Mouse (Mus musculus): ENCODE data around the gene Zfp428. TPM values are rescaled to one million over a fixed set of nuclear protein-coding genes. Genes with fewer than 3 reads are reported as not detected.
"Not testable (repeated sequence)": the region's sequence is repeated elsewhere in the genome, so short reads cannot be mapped to it uniquely, and the experiment has no call there.

The Zfp428 gene
- polyA plus RNA-seq, 1 experiment from 2014 or later = 28.2 TPM

DNA sequence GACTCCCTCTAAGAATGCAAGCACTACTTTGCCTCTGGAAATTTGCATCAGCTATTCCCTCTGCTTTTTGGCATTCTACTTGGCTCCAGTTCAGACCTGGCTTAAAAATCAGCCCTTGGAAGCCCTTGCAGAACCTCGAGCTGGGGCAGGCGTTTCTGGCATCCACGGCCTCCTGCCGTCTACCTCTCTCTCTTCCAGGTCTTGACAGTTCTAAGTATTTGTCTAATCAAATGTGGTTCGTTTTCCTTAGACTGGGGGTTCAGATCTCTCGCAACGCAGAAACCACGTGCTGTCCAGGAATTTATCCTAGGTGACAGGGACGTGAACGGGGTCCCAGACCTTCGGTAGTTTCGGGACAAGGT lies 349 bp upstream of the Zfp428 start:
- Histone ChIP-seq H3K9me3 (ENCODE audit: control insufficient read depth, low read length) (no peaks in the 10 kb centered on the region), H3K4me3 (ENCODE audit: control insufficient read depth in 1 of 2, insufficient read depth in 1 of 2, low read depth in 1 of 2, low read length in 2 of 2) (peak overlapping the region; percentile 64 to 70), H3K27me3 (ENCODE audit: control insufficient read depth, insufficient read depth, low read length) (peaks cover 27% of the 10 kb centered on the region), H3K27ac (replicated peaks in 1 of 2; ENCODE audit: control insufficient read depth in 1 of 2, insufficient read depth in 1 of 2, low read depth in 2 of 2, low read length in 2 of 2) (peak overlapping the region; percentile 89 to 99), H3K4me1 (ENCODE audit: control insufficient read depth in 2 of 2, insufficient read depth in 2 of 2, low read length in 2 of 2) (peaks cover 11 to 24% of the 10 kb centered on the region in 2 experiments), H3K4me2 (ENCODE audit: low read length) (peak overlapping the region; percentile 80), H3K36me3 (ENCODE audit: control insufficient read depth, insufficient read depth, low read length) (peaks cover 4% of the 10 kb centered on the region; the same call in 1 of the 2 replicates), H3K9ac (ENCODE audit: low read length) (peak overlapping the region; percentile 96)
- WGBS = under 1% methylated on average over 12 of the region's 12 CpGs
- no peak; the same call in 1 of the 2 replicates for ATAC-seq (ENCODE audit: insufficient number of reproducible peaks, insufficient read depth, low FRiP score, low read depth)

DNA sequence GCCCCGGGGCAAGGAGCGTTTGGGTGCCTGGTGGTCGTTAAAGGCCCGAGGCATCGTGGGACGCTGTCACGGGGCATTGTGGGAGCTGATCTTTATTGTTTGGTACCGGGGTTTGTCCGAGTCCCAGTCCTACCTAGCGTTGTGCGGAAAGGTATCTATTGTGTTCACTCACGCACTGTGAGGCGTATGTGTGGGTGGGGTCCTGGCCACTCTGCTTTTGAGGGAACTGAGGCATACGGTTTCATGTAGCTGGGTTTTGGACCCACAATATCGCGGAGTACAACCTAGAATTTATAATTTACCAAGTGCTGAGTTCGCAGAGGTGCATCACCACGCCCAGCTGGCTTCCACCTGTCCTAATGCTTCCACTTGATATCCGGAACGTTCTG lies 914 bp downstream of the Zfp428 start:
- no peak for ATAC-seq (ENCODE audit: insufficient number of reproducible peaks, insufficient read depth, low FRiP score, low read depth)
- WGBS = 2% methylated on average over 20 of the region's 20 CpGs

GRCm38 (mm10) chr7:24512355-24512754 lies 5.5 kb downstream of the Zfp428 start, which contains the start of gene AC161166.1:
AC161166.1 (minus strand) TSS chr7:24512455.
- WGBS = 91% methylated on average over 7 of the region's 7 CpGs
- no peak for ATAC-seq (ENCODE audit: insufficient number of reproducible peaks, insufficient read depth, low FRiP score, low read depth)
- H3K4me3 ChIP-seq (ENCODE audit: control insufficient read depth in 1 of 2, insufficient read depth in 1 of 2, low read depth in 1 of 2, low read length in 2 of 2) = no peak within 1 kb of the TSS

More for the DNA sequence above, 914 bp downstream of the Zfp428 start:
- peak overlapping the region; percentile 80 for H3K4me2 ChIP-seq (ENCODE audit: low read length)
- H3K27ac ChIP-seq (replicated peaks in 1 of 2; ENCODE audit: control insufficient read depth in 1 of 2, insufficient read depth in 1 of 2, low read depth in 2 of 2, low read length in 2 of 2) = peak overlapping the region; percentile 89 to 99
- no peaks in the 10 kb centered on the region for H3K9me3 ChIP-seq (ENCODE audit: control insufficient read depth, low read length)
- peaks cover 15% of the 10 kb centered on the region; the same call in 1 of the 2 replicates for H3K27me3 ChIP-seq (ENCODE audit: control insufficient read depth, insufficient read depth, low read length)
- H3K4me3 ChIP-seq (ENCODE audit: control insufficient read depth in 1 of 2, insufficient read depth in 1 of 2, low read depth in 1 of 2, low read length in 2 of 2) = peak overlapping the region; percentile 64 to 70
- peaks cover 11 to 24% of the 10 kb centered on the region in 2 experiments for H3K4me1 ChIP-seq (ENCODE audit: control insufficient read depth in 2 of 2, insufficient read depth in 2 of 2, low read length in 2 of 2)
- H3K9ac ChIP-seq (ENCODE audit: low read length) = peak overlapping the region; percentile 96
- H3K36me3 ChIP-seq (ENCODE audit: control insufficient read depth, insufficient read depth, low read length) = peaks cover 4% of the 10 kb centered on the region; the same call in 1 of the 2 replicates

GRCm38 (mm10) chr7:24516319-24516718 lies 9.5 kb downstream of the Zfp428 start:
- not testable (repeated sequence) for H3K4me2 ChIP-seq (ENCODE audit: low read length); H3K4me3 ChIP-seq (ENCODE audit: control insufficient read depth in 1 of 2, insufficient read depth in 1 of 2, low read depth in 1 of 2, low read length in 2 of 2); H3K27ac ChIP-seq (replicated peaks in 1 of 2; ENCODE audit: control insufficient read depth in 1 of 2, insufficient read depth in 1 of 2, low read depth in 2 of 2, low read length in 2 of 2); ATAC-seq (ENCODE audit: insufficient number of reproducible peaks, insufficient read depth, low FRiP score, low read depth); H3K9ac ChIP-seq (ENCODE audit: low read length); H3K4me1 ChIP-seq (ENCODE audit: control insufficient read depth in 2 of 2, insufficient read depth in 2 of 2, low read length in 2 of 2); H3K27me3 ChIP-seq (ENCODE audit: control insufficient read depth, insufficient read depth, low read length); H3K9me3 ChIP-seq (ENCODE audit: control insufficient read depth, low read length)
- 60% methylated on average over 8 of the region's 8 CpGs for whole genome bisulfite sequencing
- peaks cover 16% of the 10 kb centered on the region; the same call in 1 of the 2 replicates for H3K36me3 ChIP-seq (ENCODE audit: control insufficient read depth, insufficient read depth, low read length)

More at GRCm38 (mm10) chr7:24512355-24512754, 5.5 kb downstream of the Zfp428 start, which contains the start of gene AC161166.1:
- Histone ChIP-seq H3K27ac (replicated peaks in 1 of 2; ENCODE audit: control insufficient read depth in 1 of 2, insufficient read depth in 1 of 2, low read depth in 2 of 2, low read length in 2 of 2) (no peak within 1 kb of the TSS), H3K4me2 (ENCODE audit: low read length) (no peak within 1 kb of the TSS), H3K27me3 (ENCODE audit: control insufficient read depth, insufficient read depth, low read length) (no peaks in the 10 kb centered on the region), H3K4me1 (ENCODE audit: control insufficient read depth in 2 of 2, insufficient read depth in 2 of 2, low read length in 2 of 2) (no peaks in the 10 kb centered on the region), H3K9ac (ENCODE audit: low read length) (no peak within 1 kb of the TSS), H3K9me3 (ENCODE audit: control insufficient read depth, low read length) (no peaks in the 10 kb centered on the region), H3K36me3 (ENCODE audit: control insufficient read depth, insufficient read depth, low read length) (peaks cover 20% of the 10 kb centered on the region)

DNA sequence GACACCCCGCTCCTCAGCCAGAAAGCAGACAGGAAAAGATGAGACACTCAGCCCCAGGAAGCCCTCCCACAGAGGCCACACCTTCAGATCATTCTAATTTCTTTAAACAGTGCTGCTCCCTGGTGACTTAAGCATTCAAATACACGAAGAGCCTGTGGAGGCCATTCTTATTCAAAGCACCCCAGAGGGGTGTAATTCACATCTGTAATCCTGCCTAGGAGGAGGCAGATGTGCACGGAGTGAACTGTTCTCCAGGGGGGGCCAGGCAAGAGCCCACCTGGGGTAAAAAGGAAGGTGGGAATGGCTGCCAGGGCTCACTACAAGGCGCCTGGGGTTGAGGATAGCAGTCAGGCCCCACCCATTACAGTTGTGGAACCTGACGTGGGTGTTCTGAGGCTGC lies 10.3 kb downstream of the Zfp428 start:
- H3K36me3 ChIP-seq (ENCODE audit: control insufficient read depth, insufficient read depth, low read length) = peaks cover 16% of the 10 kb centered on the region; the same call in 1 of the 2 replicates
- no peak overlapping the region for H3K4me3 ChIP-seq (ENCODE audit: control insufficient read depth in 1 of 2, insufficient read depth in 1 of 2, low read depth in 1 of 2, low read length in 2 of 2)
- no peak overlapping the region for H3K4me2 ChIP-seq (ENCODE audit: low read length)
- no peak overlapping the region for H3K9ac ChIP-seq (ENCODE audit: low read length)
- no peaks in the 10 kb centered on the region for H3K27me3 ChIP-seq (ENCODE audit: control insufficient read depth, insufficient read depth, low read length)
- H3K4me1 ChIP-seq (ENCODE audit: control insufficient read depth in 2 of 2, insufficient read depth in 2 of 2, low read length in 2 of 2) = no peaks in the 10 kb centered on the region
- ATAC-seq (ENCODE audit: insufficient number of reproducible peaks, insufficient read depth, low FRiP score, low read depth) = no peak
- 46% methylated on average over 5 of the region's 5 CpGs for WGBS
- H3K9me3 ChIP-seq (ENCODE audit: control insufficient read depth, low read length) = no peaks in the 10 kb centered on the region
- no peak overlapping the region for H3K27ac ChIP-seq (replicated peaks in 1 of 2; ENCODE audit: control insufficient read depth in 1 of 2, insufficient read depth in 1 of 2, low read depth in 2 of 2, low read length in 2 of 2)

DNA sequence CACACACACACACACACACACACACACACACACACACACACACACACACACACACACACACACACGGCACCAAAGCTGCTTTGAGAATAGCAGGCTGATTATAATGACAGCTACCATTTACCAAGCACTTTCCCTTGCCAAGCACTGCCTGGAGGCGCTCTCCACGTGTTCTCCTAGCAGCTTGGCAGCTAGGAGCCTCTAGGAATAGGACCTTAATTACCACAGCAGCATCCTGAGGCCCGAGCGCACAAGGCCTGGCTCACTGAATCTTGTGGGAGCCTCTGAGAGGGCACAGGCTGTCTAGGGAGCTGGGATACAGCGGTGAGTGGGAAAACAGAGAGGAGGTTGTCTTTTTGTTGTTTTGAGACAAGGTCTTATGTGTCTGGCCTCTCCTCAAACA lies 10.8 kb downstream of the Zfp428 start:
- Histone ChIP-seq H3K4me2 (ENCODE audit: low read length) (no peak overlapping the region), H3K9ac (ENCODE audit: low read length) (no peak overlapping the region), H3K27me3 (ENCODE audit: control insufficient read depth, insufficient read depth, low read length) (no peaks in the 10 kb centered on the region), H3K4me1 (ENCODE audit: control insufficient read depth in 2 of 2, insufficient read depth in 2 of 2, low read length in 2 of 2) (no peaks in the 10 kb centered on the region), H3K9me3 (ENCODE audit: control insufficient read depth, low read length) (no peaks in the 10 kb centered on the region), H3K27ac (replicated peaks in 1 of 2; ENCODE audit: control insufficient read depth in 1 of 2, insufficient read depth in 1 of 2, low read depth in 2 of 2, low read length in 2 of 2) (no peak overlapping the region), H3K4me3 (ENCODE audit: control insufficient read depth in 1 of 2, insufficient read depth in 1 of 2, low read depth in 1 of 2, low read length in 2 of 2) (no peak overlapping the region), H3K36me3 (ENCODE audit: control insufficient read depth, insufficient read depth, low read length) (peaks cover 16% of the 10 kb centered on the region; the same call in 1 of the 2 replicates)
- no peak for ATAC-seq (ENCODE audit: insufficient number of reproducible peaks, insufficient read depth, low FRiP score, low read depth)
- WGBS = 63% methylated on average over 6 of the region's 6 CpGs

GRCm38 (mm10) chr7:24519130-24519529 lies 12.3 kb downstream of the Zfp428 start:
- 52% methylated on average over 3 of the region's 3 CpGs for WGBS
- Histone ChIP-seq H3K27me3 (ENCODE audit: control insufficient read depth, insufficient read depth, low read length) (no peaks in the 10 kb centered on the region), H3K4me3 (ENCODE audit: control insufficient read depth in 1 of 2, insufficient read depth in 1 of 2, low read depth in 1 of 2, low read length in 2 of 2) (no peak overlapping the region), H3K4me1 (ENCODE audit: control insufficient read depth in 2 of 2, insufficient read depth in 2 of 2, low read length in 2 of 2) (no peaks in the 10 kb centered on the region), H3K27ac (replicated peaks in 1 of 2; ENCODE audit: control insufficient read depth in 1 of 2, insufficient read depth in 1 of 2, low read depth in 2 of 2, low read length in 2 of 2) (no peak overlapping the region), H3K36me3 (ENCODE audit: control insufficient read depth, insufficient read depth, low read length) (peaks cover 16% of the 10 kb centered on the region; the same call in 1 of the 2 replicates), H3K4me2 (ENCODE audit: low read length) (no peak overlapping the region), H3K9me3 (ENCODE audit: control insufficient read depth, low read length) (no peaks in the 10 kb centered on the region), H3K9ac (ENCODE audit: low read length) (no peak overlapping the region)
- no peak for ATAC-seq (ENCODE audit: insufficient number of reproducible peaks, insufficient read depth, low FRiP score, low read depth)

DNA sequence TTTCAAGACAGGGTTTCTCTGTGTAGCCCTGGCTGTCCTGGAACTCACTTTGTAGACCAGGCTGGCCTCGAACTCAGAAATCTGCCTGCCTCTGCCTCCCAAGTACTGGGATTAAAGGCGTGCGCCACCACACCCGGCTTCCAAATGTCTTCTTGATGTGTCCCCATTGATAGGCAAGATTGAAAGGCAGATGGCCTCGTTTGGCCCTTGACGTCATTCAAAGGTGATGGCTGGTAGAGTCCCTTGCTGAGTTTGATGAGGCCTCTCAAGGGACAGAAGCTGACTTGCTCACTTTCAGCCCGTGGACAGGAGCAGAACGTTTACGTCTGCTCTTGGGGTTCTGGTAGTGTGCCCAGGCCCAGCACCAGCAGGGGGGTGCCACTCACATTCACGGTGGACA lies 13.2 kb downstream of the Zfp428 start:
- not testable (repeated sequence) for H3K36me3 ChIP-seq (ENCODE audit: control insufficient read depth, insufficient read depth, low read length); H3K9ac ChIP-seq (ENCODE audit: low read length); H3K4me3 ChIP-seq (ENCODE audit: control insufficient read depth in 1 of 2, insufficient read depth in 1 of 2, low read depth in 1 of 2, low read length in 2 of 2); H3K4me1 ChIP-seq (ENCODE audit: control insufficient read depth in 2 of 2, insufficient read depth in 2 of 2, low read length in 2 of 2); H3K9me3 ChIP-seq (ENCODE audit: control insufficient read depth, low read length); ATAC-seq (ENCODE audit: insufficient number of reproducible peaks, insufficient read depth, low FRiP score, low read depth); H3K27me3 ChIP-seq (ENCODE audit: control insufficient read depth, insufficient read depth, low read length); H3K4me2 ChIP-seq (ENCODE audit: low read length); H3K27ac ChIP-seq (replicated peaks in 1 of 2; ENCODE audit: control insufficient read depth in 1 of 2, insufficient read depth in 1 of 2, low read depth in 2 of 2, low read length in 2 of 2)
- WGBS = 81% methylated on average over 9 of the region's 10 CpGs

Data from heart, embryonic 14.5 days (tissue).